Mouse (Mus musculus): Measurements from ENCODE around the gene Gm21969.

Gm21969 gene

DNA sequence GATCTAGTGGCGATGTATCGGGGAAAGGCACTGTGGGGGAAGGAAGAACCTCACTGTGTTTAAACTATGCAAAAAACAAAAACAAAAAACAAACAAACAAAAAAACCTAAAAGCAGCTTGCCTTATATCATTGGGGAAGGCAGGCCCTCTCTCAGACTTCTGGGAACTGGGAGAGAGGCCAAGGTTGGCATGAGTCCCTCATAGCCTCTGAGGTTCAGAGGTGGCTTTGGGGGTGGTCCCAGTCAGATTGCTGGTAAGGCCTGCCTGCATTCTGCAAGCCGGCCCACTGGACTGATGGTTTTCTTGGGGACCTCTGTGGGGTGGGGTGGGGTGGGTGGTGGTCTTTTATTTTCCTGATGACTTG lies 14.0 kb downstream of the Gm21969 start:
- DNase-seq (ENCODE audit: low read depth, low spot score) = no peak

- DNase-seq (ENCODE audit: low read depth, low spot score) = no peak
These were observed 16.8 kb downstream of the Gm21969 start for GRCm38 (mm10) chr4:139619765-139620164.

DNA sequence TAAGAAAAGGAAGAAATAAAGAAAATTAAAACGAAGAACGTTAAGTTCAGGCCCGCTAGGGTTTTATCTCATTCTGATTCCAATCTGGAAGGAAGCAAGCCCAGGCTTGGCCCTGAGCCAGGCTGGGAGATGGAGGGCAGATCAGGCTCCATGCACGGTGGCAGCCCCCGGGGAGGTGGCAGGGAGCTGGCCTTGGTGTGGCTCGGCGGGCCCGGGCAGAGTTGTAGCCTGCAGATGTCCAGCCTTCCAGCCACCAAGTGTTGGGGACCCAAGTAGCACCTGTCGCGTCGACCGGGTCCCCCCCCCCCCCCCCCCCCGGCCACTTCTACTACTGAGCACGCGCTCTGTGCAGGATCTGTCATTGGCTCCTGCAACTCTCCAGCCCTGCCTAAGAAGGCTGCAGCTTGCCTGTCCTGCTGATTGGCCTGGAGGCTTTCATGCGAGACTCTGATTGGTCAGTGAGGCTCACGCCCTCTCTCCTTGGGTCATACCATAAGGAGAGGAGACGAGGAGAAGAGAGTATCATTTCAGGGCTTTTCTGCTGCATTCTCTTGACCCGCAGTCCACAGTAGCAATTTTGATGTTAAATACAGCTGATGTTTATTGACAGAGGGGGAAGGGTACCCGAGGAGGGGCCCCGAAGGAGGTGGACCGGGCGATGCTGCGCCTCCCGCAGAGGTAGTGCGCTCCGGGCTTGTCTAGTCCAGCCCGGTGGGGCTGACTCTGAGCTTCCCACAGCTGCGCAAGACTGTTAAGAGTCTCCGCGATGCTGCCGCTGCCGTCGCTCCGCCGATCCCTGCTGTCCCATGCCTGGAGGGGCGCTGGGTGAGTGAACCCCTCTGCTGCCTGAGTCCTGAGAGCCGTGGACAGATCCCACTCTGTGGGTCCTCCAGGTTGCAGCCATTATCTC lies 19.6 kb downstream of the Gm21969 start, which contains the start of gene Aldh4a1:
Gene Aldh4a1, plus strand, starts transcription at position 494 of the 910 bp plus-strand sequence.
- peak; percentile 100 for DNase-seq (ENCODE audit: low read depth, low spot score)

DNA sequence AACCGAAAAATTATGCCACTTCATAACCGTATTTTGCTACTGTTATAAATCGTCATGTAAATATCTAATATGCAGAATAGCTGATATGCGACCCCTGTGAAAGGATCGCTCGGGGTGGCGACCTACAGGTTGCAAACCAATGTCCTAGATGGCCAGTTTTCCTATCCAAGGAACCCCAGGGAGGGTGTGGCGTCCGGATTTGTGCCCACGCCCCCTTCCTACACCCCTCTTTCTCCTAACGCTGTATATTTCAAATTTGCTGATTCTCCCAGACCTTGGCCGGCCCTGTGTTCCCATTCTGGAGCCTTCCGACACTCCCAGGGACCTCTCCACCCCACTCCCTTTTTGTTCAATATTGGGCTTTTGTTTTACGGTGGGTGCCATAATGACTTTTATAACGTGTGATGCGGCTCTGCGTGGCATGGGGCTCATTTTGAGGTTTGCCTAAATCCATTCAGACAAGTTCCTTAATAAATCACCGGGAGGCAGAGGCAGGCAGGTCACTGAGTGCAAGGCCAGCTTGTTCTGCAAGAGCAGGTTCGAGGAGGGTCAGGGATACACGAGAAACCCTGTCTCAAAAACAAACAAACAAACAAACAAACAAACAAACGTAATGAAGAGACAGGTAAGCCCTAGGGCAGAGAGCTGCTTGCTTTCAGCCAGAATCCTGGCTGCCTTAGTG lies 20.6 kb downstream of the Gm21969 start:
- no peak for DNase-seq (ENCODE audit: low read depth, low spot score)

DNA sequence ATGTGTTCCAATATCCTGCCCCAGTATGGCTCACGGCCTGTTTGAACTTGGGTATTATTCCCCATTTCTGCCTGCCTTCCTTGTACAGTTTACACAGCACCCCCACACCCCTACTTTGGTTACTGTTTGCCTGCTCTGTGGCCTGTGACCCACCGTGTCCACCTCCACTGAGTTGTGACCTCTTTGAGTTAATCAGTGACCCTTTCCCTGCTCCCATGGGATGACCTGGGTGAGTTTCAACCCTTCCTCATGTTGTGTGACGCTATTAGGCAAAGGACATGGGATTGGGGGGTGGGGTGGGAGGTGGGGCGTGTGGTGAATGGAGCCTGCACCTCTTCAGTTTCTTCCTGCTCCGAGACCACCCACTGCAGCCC lies 21.1 kb downstream of the Gm21969 start:
- no peak for DNase-seq (ENCODE audit: low read depth, low spot score)

- DNase-seq (ENCODE audit: low read depth, low spot score) = peak; percentile 38
These were observed 21.7 kb downstream of the Gm21969 start for GRCm38 (mm10) chr4:139624706-139625105.

- DNase-seq (ENCODE audit: low read depth, low spot score) = no peak
These were observed 24.4 kb downstream of the Gm21969 start for GRCm38 (mm10) chr4:139627361-139627760.

- no peak for DNase-seq (ENCODE audit: low read depth, low spot score)
These were observed 27.2 kb downstream of the Gm21969 start for GRCm38 (mm10) chr4:139630171-139630570.

DNA sequence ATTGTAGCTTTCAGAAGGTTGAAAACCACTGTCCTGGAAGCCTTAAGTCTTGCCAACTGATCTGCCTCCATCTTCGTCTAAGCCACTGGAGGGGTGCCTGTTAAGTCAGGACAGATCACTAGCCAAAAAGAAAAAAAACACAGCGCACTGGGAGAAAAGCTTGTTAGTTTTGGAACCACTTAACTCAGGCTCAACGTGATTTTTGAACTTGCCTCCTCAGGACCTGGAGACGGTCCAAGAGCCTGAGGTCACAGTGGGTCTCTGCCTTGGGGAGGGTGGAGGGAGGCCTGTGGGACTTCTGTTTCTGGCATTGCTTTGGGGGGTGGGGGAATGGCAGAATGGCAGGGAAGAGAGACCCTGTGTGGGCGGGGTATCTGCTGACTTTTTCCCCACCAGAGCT lies 28.2 kb downstream of the Gm21969 start:
- no peak for DNase-seq (ENCODE audit: low read depth, low spot score)

GRCm38 (mm10) chr4:139631569-139632253 lies 28.7 kb downstream of the Gm21969 start:
- no peak for DNase-seq (ENCODE audit: low read depth, low spot score)

- no peak for DNase-seq (ENCODE audit: low read depth, low spot score)
These were observed 29.2 kb downstream of the Gm21969 start for GRCm38 (mm10) chr4:139632254-139632580.

- DNase-seq (ENCODE audit: low read depth, low spot score) = peak; percentile 76
These were observed 33.4 kb downstream of the Gm21969 start for GRCm38 (mm10) chr4:139636373-139636772.

DNA sequence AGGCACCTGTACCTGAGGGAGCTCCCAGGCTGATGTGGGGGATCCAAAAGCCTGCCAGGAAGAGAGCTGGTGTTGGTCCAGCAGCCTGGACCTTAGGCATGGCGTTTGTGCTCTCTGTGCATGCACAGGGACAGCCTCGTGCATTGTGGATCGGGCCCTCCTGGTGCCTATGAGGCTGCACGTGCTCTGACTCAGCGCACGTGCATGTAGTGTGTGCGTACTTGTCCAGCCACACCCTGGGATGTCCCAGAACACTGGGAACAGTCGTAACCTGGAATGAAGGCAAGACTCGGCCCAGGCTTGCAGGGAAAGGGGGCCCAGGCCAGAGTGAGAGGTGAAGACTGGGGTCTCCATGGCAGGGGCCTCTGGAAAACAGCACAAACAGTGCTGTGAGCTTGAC lies 34.9 kb downstream of the Gm21969 start:
- DNase-seq (ENCODE audit: low read depth, low spot score) = no peak

DNA sequence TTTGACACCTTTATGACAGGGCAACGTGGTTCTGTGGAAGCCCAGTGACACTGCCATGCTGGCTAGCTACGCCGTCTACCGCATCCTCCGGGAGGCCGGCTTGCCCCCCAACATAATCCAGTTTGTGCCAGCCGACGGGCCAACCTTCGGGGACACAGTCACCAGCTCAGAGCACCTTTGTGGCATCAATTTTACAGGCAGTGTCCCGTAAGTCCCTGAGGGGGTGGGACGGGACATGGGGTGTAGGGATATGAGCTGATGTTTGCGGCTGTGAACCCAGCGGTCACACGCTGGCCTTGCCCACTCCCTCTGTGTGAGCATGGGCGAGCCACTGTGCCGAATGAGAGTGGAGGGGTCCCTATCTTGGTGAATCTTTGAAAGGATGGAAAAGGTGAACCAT lies 35.4 kb downstream of the Gm21969 start:
- DNase-seq (ENCODE audit: low read depth, low spot score) = no peak

DNA sequence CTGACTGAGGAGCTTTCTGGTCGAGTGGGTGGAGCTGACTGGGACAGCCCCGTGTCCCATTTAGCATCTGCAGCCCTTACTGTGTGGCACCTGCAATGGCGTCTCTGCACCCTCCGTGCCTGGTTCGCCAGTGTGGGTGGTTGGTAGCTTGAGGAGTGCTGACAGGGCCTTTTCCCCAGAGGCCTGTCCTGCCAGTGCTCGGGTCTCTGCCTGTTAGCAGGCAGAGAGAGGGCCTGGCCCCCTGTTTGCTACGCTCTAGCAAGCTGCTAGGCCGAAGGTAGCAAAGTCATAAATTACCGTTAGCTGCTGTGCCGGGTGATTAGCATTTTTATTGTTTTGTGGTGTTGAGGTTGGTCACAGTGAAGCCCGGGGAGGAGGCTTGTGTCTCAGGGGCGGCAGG lies 36.8 kb downstream of the Gm21969 start:
- no peak for DNase-seq (ENCODE audit: low read depth, low spot score)

DNA sequence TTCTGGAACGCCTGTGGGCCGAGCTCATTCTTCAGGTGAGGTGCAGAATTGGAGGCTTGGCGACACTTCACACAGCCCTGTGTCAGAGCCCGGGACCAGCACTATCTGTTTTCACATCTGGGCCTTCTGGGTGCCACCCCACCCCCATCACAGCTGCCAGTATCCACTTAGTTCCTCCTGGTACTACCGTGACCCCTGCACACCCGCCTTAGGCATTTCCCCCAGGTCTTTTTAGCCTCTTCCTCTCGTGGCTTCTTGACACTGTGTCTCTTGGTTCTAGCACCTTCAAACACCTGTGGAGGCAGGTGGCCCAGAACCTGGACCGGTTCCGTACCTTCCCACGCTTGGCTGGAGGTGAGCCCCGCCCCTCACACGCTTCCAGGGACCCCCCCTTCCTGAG lies 37.3 kb downstream of the Gm21969 start:
- no peak for DNase-seq (ENCODE audit: low read depth, low spot score)

DNA sequence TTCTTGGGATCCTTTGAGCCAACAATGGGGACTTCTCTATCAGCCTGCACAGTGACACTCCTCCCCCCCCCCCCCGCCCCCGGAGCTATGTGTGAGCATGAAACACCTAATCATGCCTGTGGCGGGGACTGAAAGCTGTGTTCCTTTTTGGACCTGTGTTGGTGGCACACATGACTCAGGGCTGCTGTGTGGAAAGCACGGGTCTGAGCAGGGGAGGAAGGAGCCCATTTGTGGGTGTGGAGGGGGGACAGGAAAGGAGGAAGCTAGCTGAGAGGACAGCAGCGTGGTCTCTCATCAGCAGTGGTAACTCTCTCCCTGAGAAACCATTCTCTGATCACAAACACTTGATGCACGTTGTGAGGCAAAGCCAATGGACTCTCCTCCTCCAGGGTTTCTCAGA lies 37.8 kb downstream of the Gm21969 start:
- peak; percentile 39 for DNase-seq (ENCODE audit: low read depth, low spot score)

DNA sequence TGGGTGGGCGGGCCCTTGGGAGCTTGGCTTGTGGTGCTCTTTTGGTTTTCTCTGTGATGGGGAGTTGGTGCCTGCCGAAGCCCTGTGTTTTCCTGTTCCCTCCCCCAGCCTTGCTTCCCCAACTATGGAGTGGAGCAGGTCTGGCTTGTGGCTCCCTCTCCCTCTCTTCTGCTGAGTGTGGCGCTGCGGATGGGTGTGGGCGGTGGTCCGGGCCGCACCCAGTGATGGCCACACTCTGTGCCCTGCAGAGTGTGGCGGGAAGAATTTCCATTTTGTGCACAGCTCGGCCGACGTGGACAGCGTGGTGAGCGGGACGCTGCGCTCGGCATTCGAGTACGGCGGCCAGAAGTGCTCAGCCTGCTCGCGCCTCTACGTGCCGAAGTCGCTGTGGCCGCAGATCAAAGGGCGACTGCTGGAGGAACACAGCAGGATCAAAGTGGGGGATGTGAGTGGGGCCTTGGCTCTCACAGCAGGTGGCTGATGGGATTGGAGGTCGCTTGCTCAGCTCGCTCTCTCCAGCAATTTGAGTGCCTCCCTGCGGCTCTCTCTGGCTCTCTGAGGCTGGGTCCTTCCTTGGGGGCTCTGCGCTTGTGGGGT lies 38.9 kb downstream of the Gm21969 start:
- peak; percentile 10 for DNase-seq (ENCODE audit: low read depth, low spot score)

- peak; percentile 83 for DNase-seq (ENCODE audit: low read depth, low spot score)
These were observed 41.0 kb downstream of the Gm21969 start for GRCm38 (mm10) chr4:139643972-139644371.

GRCm38 (mm10) chr4:139646916-139647315 lies 43.9 kb downstream of the Gm21969 start:
- DNase-seq (ENCODE audit: low read depth, low spot score) = no peak

DNA sequence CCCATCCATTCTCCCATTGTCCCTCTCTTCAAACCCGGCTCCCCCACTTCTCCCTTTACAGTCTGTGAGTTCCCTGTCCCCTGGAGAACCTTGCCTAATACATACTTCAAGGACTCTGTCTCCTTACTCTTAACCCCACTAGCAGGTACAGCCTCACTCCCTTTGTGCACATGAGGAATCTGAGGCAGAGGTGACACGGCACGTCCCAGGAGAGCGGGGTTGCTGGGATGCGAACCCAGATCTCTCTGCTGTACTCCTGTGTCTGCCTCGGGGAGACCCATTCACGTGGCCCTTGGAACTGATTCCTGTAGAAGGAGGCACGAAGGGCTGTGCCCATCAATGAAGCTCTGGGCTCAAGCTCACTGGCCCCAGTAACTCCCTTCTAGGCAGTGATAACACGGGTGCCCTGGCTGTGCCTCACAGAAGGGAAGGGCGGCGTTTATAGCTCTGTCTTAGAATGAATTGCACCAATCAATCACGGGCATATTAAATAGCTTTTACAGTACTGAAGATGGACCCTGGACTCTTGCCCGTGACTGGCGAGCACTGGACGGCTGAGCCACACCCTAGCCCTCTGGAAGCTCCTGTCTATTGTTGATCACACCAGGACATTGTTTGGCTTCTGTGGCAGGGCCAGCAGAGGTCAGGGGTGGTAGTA lies 47.2 kb downstream of the Gm21969 start:
- no peak for DNase-seq (ENCODE audit: low read depth, low spot score)

DNA sequence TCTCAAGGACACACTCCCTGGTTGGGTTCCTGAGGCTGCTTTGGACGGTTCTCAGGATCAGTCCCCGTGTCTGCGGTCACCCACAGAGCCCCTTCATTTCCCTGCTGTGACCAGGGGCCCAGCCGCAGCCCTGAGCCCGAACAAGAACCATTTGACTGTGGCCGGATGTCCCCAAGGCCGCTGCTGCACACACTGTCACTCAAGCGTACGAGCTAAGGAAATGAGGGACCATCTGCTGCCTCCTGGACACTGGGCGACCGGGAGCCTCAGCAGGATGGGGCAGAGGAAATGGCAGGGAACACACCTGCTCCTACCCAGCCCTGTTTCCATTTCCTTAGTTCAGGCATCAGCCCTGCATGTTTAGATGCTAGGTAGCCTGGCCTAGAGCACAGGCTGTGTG lies 47.9 kb downstream of the Gm21969 start:
- DNase-seq (ENCODE audit: low read depth, low spot score) = peak; percentile 42
